Mouse (Mus musculus) stomach, embryonic 15.5 days (tissue): ENCODE measurements around the gene Sdc4. TPM values are rescaled to one million over a fixed set of nuclear protein-coding genes. Genes with fewer than 3 reads are reported as not detected.

ENCODE experiments used
- ATAC-seq: fragments of 200-750 bp; cut with Nextera tagmentation; 2 replicates; pipeline ENCODE4 v1.8.0; 2017; ENCODE audit warnings: low read depth, moderate number of reproducible peaks, moderate TSS enrichment; ENCODE audit not compliant: insufficient read depth, low FRiP score
- H3K27ac ChIP-seq: fragments of 300-500 bp; sonication (generic); 2 replicates; pipeline ENCODE4 v1.5.1; 2015; ENCODE audit warnings: mild to moderate bottlenecking, inconsistent platforms
- H3K27me3 ChIP-seq: fragments of 300-500 bp; sonication (generic); replicated peaks from 2 replicates; pipeline ENCODE4 v1.6.1; 2015; ENCODE audit warnings: inconsistent platforms
- H3K36me3 ChIP-seq: fragments of 300-500 bp; sonication (generic); 2 replicates; pipeline ENCODE4 v1.6.1; 2015; ENCODE audit warnings: inconsistent platforms
- H3K4me1 ChIP-seq: fragments of 300-500 bp; sonication (generic); 2 replicates; pipeline ENCODE4 v1.6.1; 2015; ENCODE audit warnings: inconsistent platforms
- H3K4me2 ChIP-seq: fragments of 300-500 bp; sonication (generic); 2 replicates; pipeline ENCODE4 v1.6.1; 2015; ENCODE audit warnings: mild to moderate bottlenecking, inconsistent platforms
- H3K4me3 ChIP-seq: fragments of 300-500 bp; sonication (generic); replicated peaks from 2 replicates; pipeline ENCODE4 v1.5.1; 2015; ENCODE audit warnings: inconsistent platforms
- H3K9ac ChIP-seq: fragments of 300-500 bp; sonication (generic); 2 replicates; pipeline ENCODE4 v1.6.1; 2015; ENCODE audit warnings: inconsistent platforms
- H3K9me3 ChIP-seq: fragments of 300-500 bp; sonication (generic); 2 replicates; pipeline ENCODE4 v1.6.1; 2016; ENCODE audit warnings: inconsistent platforms
- WGBS: fragments of 180-500 bp; shearing (Covaris S2); methylation state at CpG from one replicate; pipeline ENCODE4 v1.1.7; 2015; 5-methylcytosine and 5-hydroxymethylcytosine counted together
- polyA plus RNA-seq: library from polyadenylated mRNA; unstranded; fragments of >200 nt; fragmentation: Nextera tagmentation; extraction: Ambion mirVana; gene quantifications from 2 replicates; pipeline ENCODE4 v1.2.1, GENCODE M21; 2015

Gene Sdc4
- polyA plus RNA-seq, 1 experiment from 2014 or later, result 135 TPM

- Histone ChIP-seq H3K27me3 (peaks cover 51% of the 10 kb centered on the region), H3K36me3 (no peaks in the 10 kb centered on the region), H3K4me2 (0 out of 2 replicates have a peak overlapping the region, but pooled peaks have one; percentile 27), H3K9me3 (no peaks in the 10 kb centered on the region), H3K4me3 (no peak overlapping the region), H3K27ac (no peak overlapping the region), H3K4me1 (peaks cover 22% of the 10 kb centered on the region), H3K9ac (no peak overlapping the region)
- 2% methylated on average over 22 of the region's 22 CpGs for WGBS
- ATAC-seq, result no peak
These were observed 36.0 kb downstream of the Sdc4 start for GRCm38 (mm10) chr2:164407708-164408107.

GRCm38 (mm10) chr2:164405519-164405918, 38.2 kb downstream of the Sdc4 start:
- Histone ChIP-seq H3K4me2 (peak overlapping the region; percentile 68), H3K9me3 (no peaks in the 10 kb centered on the region), H3K4me3 (peak overlapping the region; percentile 42; the same call in 1 of the 2 replicates), H3K27me3 (peaks cover 71% of the 10 kb centered on the region), H3K9ac (0 out of 2 replicates have a peak overlapping the region, but pooled peaks have one; percentile 1), H3K27ac (no peak overlapping the region), H3K4me1 (peaks cover 26% of the 10 kb centered on the region), H3K36me3 (no peaks in the 10 kb centered on the region)
- 44% methylated on average over 5 of the region's 5 CpGs for WGBS
- no peak for ATAC-seq

- no peaks in the 10 kb centered on the region for H3K9me3 ChIP-seq
- peaks cover 71% of the 10 kb centered on the region for H3K27me3 ChIP-seq
- WGBS, result 14% methylated on average over 9 of the region's 9 CpGs
- H3K36me3 ChIP-seq, result no peaks in the 10 kb centered on the region
- ATAC-seq, result no peak
- peak within 1 kb of the TSS; percentile 14 for H3K9ac ChIP-seq
- H3K4me2 ChIP-seq, result peak within 1 kb of the TSS; percentile 68
- peaks cover 27% of the 10 kb centered on the region for H3K4me1 ChIP-seq
- H3K27ac ChIP-seq, result no peak within 1 kb of the TSS
- peak within 1 kb of the TSS; percentile 42 for H3K4me3 ChIP-seq
These were observed 38.6 kb downstream of the Sdc4 start, which contains the start of gene Matn4 for GRCm38 (mm10) chr2:164405060-164405459. TSS of gene Matn4 (minus strand) at chr2:164405160.

- Histone ChIP-seq H3K9ac (peak overlapping the region; percentile 14), H3K36me3 (no peaks in the 10 kb centered on the region), H3K27ac (no peak overlapping the region), H3K27me3 (peaks cover 75% of the 10 kb centered on the region), H3K4me3 (peak overlapping the region; percentile 42), H3K4me2 (peak overlapping the region; percentile 68), H3K9me3 (no peaks in the 10 kb centered on the region), H3K4me1 (peaks cover 27% of the 10 kb centered on the region)
- ATAC-seq, result no peak
- WGBS, result 3% methylated on average over 49 of the region's 49 CpGs
These were observed 39.4 kb downstream of the Sdc4 start for GRCm38 (mm10) chr2:164404082-164404990.

GRCm38 (mm10) chr2:164403396-164404081, 40.1 kb downstream of the Sdc4 start:
- Histone ChIP-seq H3K27ac (peak overlapping the region; percentile 18; the same call in 1 of the 2 replicates), H3K4me3 (peak overlapping the region; percentile 42), H3K9ac (no peak overlapping the region), H3K27me3 (peaks cover 78% of the 10 kb centered on the region), H3K9me3 (no peaks in the 10 kb centered on the region), H3K4me1 (peaks cover 27% of the 10 kb centered on the region), H3K36me3 (no peaks in the 10 kb centered on the region), H3K4me2 (peak overlapping the region; percentile 68; the same call in 1 of the 2 replicates)
- WGBS, result 21% methylated on average over 14 of the region's 14 CpGs
- ATAC-seq, result peak; percentile 9; the same call in 1 of the 2 replicates

GRCm38 (mm10) chr2:164402906-164403305, 40.8 kb downstream of the Sdc4 start, which contains the start of gene Rbpjl:
TSS of gene Rbpjl (plus strand) at chr2:164403141.
- peak within 1 kb of the TSS; percentile 42 for H3K4me3 ChIP-seq
- H3K27me3 ChIP-seq, result peaks cover 74% of the 10 kb centered on the region
- no peak within 1 kb of the TSS for H3K9ac ChIP-seq
- ATAC-seq, result peak; percentile 57
- 5% methylated on average over 17 of the region's 17 CpGs for WGBS
- H3K4me2 ChIP-seq, result peak within 1 kb of the TSS; percentile 68; the same call in 1 of the 2 replicates
- H3K36me3 ChIP-seq, result no peaks in the 10 kb centered on the region
- no peaks in the 10 kb centered on the region for H3K9me3 ChIP-seq
- peaks cover 27% of the 10 kb centered on the region for H3K4me1 ChIP-seq
- H3K27ac ChIP-seq, result peak within 1 kb of the TSS; percentile 18; the same call in 1 of the 2 replicates

- Histone ChIP-seq H3K4me1 (peaks cover 5% of the 10 kb centered on the region; the same call in 1 of the 2 replicates), H3K4me2 (no peak overlapping the region), H3K9me3 (no peaks in the 10 kb centered on the region), H3K27ac (no peak overlapping the region), H3K27me3 (peaks cover 33% of the 10 kb centered on the region), H3K36me3 (no peaks in the 10 kb centered on the region), H3K9ac (no peak overlapping the region), H3K4me3 (no peak overlapping the region)
- WGBS, result 70% methylated on average over 12 of the region's 12 CpGs
- no peak for ATAC-seq
These were observed 46.8 kb downstream of the Sdc4 start for GRCm38 (mm10) chr2:164396911-164397310.

- ATAC-seq, result no peak
- no peak overlapping the region for H3K27ac ChIP-seq
- H3K9me3 ChIP-seq, result no peaks in the 10 kb centered on the region
- H3K27me3 ChIP-seq, result peaks cover 25% of the 10 kb centered on the region
- H3K4me3 ChIP-seq, result no peak overlapping the region
- H3K9ac ChIP-seq, result no peak overlapping the region
- 90% methylated on average over 7 of the region's 7 CpGs for WGBS
- H3K4me1 ChIP-seq, result peaks cover 5% of the 10 kb centered on the region; the same call in 1 of the 2 replicates
- H3K36me3 ChIP-seq, result no peaks in the 10 kb centered on the region
- H3K4me2 ChIP-seq, result no peak overlapping the region
These were observed 47.6 kb downstream of the Sdc4 start for GRCm38 (mm10) chr2:164396076-164396475.

- 75% methylated on average over 29 of the region's 29 CpGs for WGBS
These were observed 50.6 kb downstream of the Sdc4 start for GRCm38 (mm10) chr2:164393126-164393525.

GRCm38 (mm10) chr2:164389499-164389898, 54.2 kb downstream of the Sdc4 start:
- peak; percentile 37 for ATAC-seq
- peaks cover 13% of the 10 kb centered on the region; the same call in 1 of the 2 replicates for H3K4me1 ChIP-seq
- WGBS, result under 1% methylated on average over 30 of the region's 30 CpGs
- no peak overlapping the region for H3K9ac ChIP-seq
- H3K36me3 ChIP-seq, result no peaks in the 10 kb centered on the region
- H3K4me2 ChIP-seq, result peak overlapping the region; percentile 95
- peak overlapping the region; percentile 54 for H3K4me3 ChIP-seq
- no peak overlapping the region for H3K27ac ChIP-seq
- 0 out of 2 replicates have a peak, but pooled peaks cover 11% of the 10 kb centered on the region for H3K27me3 ChIP-seq
- no peaks in the 10 kb centered on the region for H3K9me3 ChIP-seq

More at GRCm38 (mm10) chr2:164393126-164393525, 50.6 kb downstream of the Sdc4 start:
- Histone ChIP-seq H3K4me2 (no peak overlapping the region), H3K27ac (no peak overlapping the region), H3K9ac (no peak overlapping the region), H3K4me1 (peaks cover 7% of the 10 kb centered on the region; the same call in 1 of the 2 replicates), H3K27me3 (0 out of 2 replicates have a peak, but pooled peaks cover 3% of the 10 kb centered on the region), H3K4me3 (no peak overlapping the region), H3K9me3 (no peaks in the 10 kb centered on the region), H3K36me3 (no peaks in the 10 kb centered on the region)
- no peak for ATAC-seq

GRCm38 (mm10) chr2:164389020-164389419, 54.7 kb downstream of the Sdc4 start, which contains the start of gene Slpi:
TSS of gene Slpi (minus strand) at chr2:164389095.
- no peaks in the 10 kb centered on the region for H3K9me3 ChIP-seq
- no peak for ATAC-seq
- H3K36me3 ChIP-seq, result no peaks in the 10 kb centered on the region
- H3K9ac ChIP-seq, result no peak within 1 kb of the TSS
- H3K27ac ChIP-seq, result no peak within 1 kb of the TSS
- peak within 1 kb of the TSS; percentile 54 for H3K4me3 ChIP-seq
- 0 out of 2 replicates have a peak, but pooled peaks cover 11% of the 10 kb centered on the region for H3K27me3 ChIP-seq
- H3K4me1 ChIP-seq, result peaks cover 13% of the 10 kb centered on the region; the same call in 1 of the 2 replicates
- peak within 1 kb of the TSS; percentile 95 for H3K4me2 ChIP-seq
- 2% methylated on average over 17 of the region's 17 CpGs for WGBS
